Mouse (Mus musculus) midbrain, embryonic 16.5 days (tissue): Measurements from ENCODE around the gene Sccpdh. TPM values are rescaled to one million over a fixed set of nuclear protein-coding genes. Genes with fewer than 3 reads are reported as not detected.
"Not testable (repeated sequence)": the region's sequence is repeated elsewhere in the genome, so short reads cannot be mapped to it uniquely, and the experiment has no call there.

ENCODE experiments used
- ATAC-seq: fragments of 200-750 bp; cut with Nextera tagmentation; 2 replicates; pipeline ENCODE4 v1.8.0; 2017; ENCODE audit warnings: moderate TSS enrichment
- H3K27ac ChIP-seq: fragments of 300-500 bp; sonication (generic); 2 replicates; pipeline ENCODE4 v1.5.1; 2014; ENCODE audit warnings: mild to moderate bottlenecking, low read length, mixed read lengths
- H3K27me3 ChIP-seq: fragments of 300-500 bp; sonication (generic); 2 replicates; pipeline ENCODE4 v1.6.1; 2014; ENCODE audit warnings: low read depth, low read length, mixed read lengths; ENCODE audit not compliant: control insufficient read depth, insufficient read depth
- H3K36me3 ChIP-seq: fragments of 300-500 bp; sonication (generic); 2 replicates; pipeline ENCODE4 v1.6.1; 2014; ENCODE audit warnings: mild to moderate bottlenecking, low read length, moderate library complexity, mixed read lengths; ENCODE audit not compliant: control insufficient read depth, insufficient read depth
- H3K4me1 ChIP-seq: fragments of 300-500 bp; sonication (generic); 2 replicates; pipeline ENCODE4 v1.6.1; 2014; ENCODE audit warnings: mild to moderate bottlenecking, low read length, mixed read lengths; ENCODE audit not compliant: control insufficient read depth, insufficient read depth
- H3K4me2 ChIP-seq: fragments of 300-500 bp; sonication (generic); 2 replicates; pipeline ENCODE4 v1.6.1; 2014; ENCODE audit warnings: mild to moderate bottlenecking, low read length, mixed read lengths
- H3K4me3 ChIP-seq: fragments of 300-500 bp; sonication (generic); 2 replicates; pipeline ENCODE4 v1.5.1; 2014; ENCODE audit warnings: low read depth, mild to moderate bottlenecking, low read length, moderate library complexity, mixed read lengths
- H3K9ac ChIP-seq: fragments of 300-500 bp; sonication (generic); 2 replicates; pipeline ENCODE4 v1.6.1; 2014; ENCODE audit warnings: low read depth, low read length, mixed read lengths
- H3K9me3 ChIP-seq: fragments of 300-500 bp; sonication (generic); replicated peaks from 2 replicates; pipeline ENCODE4 v1.6.1; 2014; ENCODE audit warnings: mild to moderate bottlenecking, low read length, mixed read lengths; ENCODE audit not compliant: control insufficient read depth, poor library complexity, severe bottlenecking
- WGBS: fragments of 180-500 bp; shearing (Covaris S2); extraction: QIAGEN DNeasy Blood & Tissue Kit; methylation state at CpG from one replicate; pipeline ENCODE4 v1.1.7; 2014; 5-methylcytosine and 5-hydroxymethylcytosine counted together
- polyA plus RNA-seq: library from polyadenylated mRNA; unstranded; fragments of >200 nt; fragmentation: Nextera tagmentation; extraction: Ambion mirVana; gene quantifications from 2 replicates; pipeline ENCODE4 v1.2.1, GENCODE M21; 2015

Sccpdh gene
- polyA plus RNA-seq, 1 experiment from 2014 or later: 179 TPM

DNA sequence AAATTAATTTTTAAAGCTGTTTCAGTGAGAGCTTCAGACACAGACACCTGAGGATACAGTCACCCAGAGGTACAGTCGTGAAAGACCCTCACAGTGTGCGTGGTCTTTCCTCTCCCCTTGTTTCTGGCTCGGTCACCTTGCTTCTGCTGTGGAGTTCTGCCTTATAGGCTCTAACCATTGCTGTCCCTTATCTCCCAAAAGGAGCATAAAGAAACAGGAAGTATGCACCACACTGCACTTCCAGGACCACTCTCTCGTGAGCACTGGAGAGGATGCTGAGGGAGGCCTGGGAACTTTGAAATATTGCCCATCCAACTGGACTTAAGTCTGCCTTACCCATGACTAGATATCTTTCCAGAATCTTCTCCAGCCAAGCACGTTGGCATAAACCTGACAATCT, 42.7 kb downstream of the Sccpdh start:
- no peak overlapping the region for H3K4me3 ChIP-seq
- no peaks in the 10 kb centered on the region for H3K27me3 ChIP-seq
- H3K4me2 ChIP-seq: no peak overlapping the region
- H3K27ac ChIP-seq: no peak overlapping the region
- 89% methylated on average over 5 of the region's 5 CpGs for WGBS
- no peaks in the 10 kb centered on the region for H3K4me1 ChIP-seq
- H3K9me3 ChIP-seq: no peaks in the 10 kb centered on the region
- no peaks in the 10 kb centered on the region for H3K36me3 ChIP-seq
- ATAC-seq: no peak
- H3K9ac ChIP-seq: no peak overlapping the region

DNA sequence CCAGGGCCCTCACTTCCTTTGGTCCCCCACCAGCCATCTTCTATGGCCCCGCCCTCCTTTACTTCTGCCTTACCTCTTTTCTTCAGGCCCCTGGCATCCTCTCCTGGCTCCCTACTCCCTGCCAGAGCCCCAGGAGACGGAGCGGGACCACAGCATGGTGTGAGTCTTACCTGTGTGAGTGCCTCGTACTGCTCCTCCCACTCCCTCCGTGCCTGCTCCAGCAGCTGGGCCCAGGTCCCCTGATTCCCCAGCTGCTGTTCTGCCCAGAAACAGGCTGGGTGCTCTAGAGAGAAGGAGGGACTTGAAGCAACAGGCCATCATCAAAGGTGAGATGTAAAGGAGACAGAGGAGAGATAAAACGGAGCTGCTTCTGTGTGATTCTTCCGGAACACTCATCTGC, 44.6 kb downstream of the Sccpdh start:
- Histone ChIP-seq H3K36me3 (no peaks in the 10 kb centered on the region), H3K4me2 (no peak overlapping the region), H3K4me3 (no peak overlapping the region), H3K9ac (no peak overlapping the region), H3K27me3 (no peaks in the 10 kb centered on the region), H3K9me3 (no peaks in the 10 kb centered on the region), H3K27ac (no peak overlapping the region), H3K4me1 (no peaks in the 10 kb centered on the region)
- 88% methylated on average over 7 of the region's 7 CpGs for WGBS
- ATAC-seq: no peak

- WGBS: 82% methylated on average over 3 of the region's 3 CpGs
- H3K4me3 ChIP-seq: no peak overlapping the region
- H3K27me3 ChIP-seq: no peaks in the 10 kb centered on the region
Observed at GRCm38 (mm10) chr1:179713367-179713766, 45.4 kb downstream of the Sccpdh start.

GRCm38 (mm10) chr1:179715289-179715688, 47.3 kb downstream of the Sccpdh start:
- H3K9ac ChIP-seq, H3K4me2 ChIP-seq, H3K9me3 ChIP-seq, H3K27me3 ChIP-seq, H3K27ac ChIP-seq, ATAC-seq, H3K36me3 ChIP-seq, H3K4me3 ChIP-seq, H3K4me1 ChIP-seq: not testable (repeated sequence)
- WGBS: 79% methylated on average over 2 of the region's 4 CpGs

More at GRCm38 (mm10) chr1:179713367-179713766, 45.4 kb downstream of the Sccpdh start:
- Histone ChIP-seq H3K9me3 (no peaks in the 10 kb centered on the region), H3K36me3 (no peaks in the 10 kb centered on the region), H3K9ac (no peak overlapping the region), H3K4me1 (no peaks in the 10 kb centered on the region), H3K27ac (no peak overlapping the region), H3K4me2 (no peak overlapping the region)
- ATAC-seq: no peak

DNA sequence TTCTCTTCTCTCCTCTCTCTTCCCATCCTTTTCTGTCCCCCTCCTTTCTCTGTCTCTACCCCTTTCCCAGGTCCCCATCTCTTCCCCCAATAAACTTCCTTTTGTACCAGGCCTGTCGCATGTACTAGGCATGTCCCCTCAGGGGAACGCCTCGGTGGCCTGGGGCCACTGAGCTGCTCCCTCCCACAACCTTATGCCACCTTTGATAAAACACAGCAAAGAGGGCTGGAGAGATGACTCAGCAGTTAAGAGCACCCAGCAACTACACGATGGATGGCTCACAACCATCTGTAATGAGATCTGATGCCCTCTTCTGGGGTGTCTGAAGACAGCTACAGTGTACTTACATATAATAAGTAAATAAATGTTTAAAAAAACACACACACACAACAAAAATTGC, 47.8 kb downstream of the Sccpdh start:
- H3K27me3 ChIP-seq: no peaks in the 10 kb centered on the region
- no peaks in the 10 kb centered on the region for H3K9me3 ChIP-seq
- H3K4me2 ChIP-seq: no peak overlapping the region
- H3K36me3 ChIP-seq: no peaks in the 10 kb centered on the region
- no peak for ATAC-seq
- H3K9ac ChIP-seq: no peak overlapping the region
- 90% methylated on average over 4 of the region's 4 CpGs for WGBS
- no peak overlapping the region for H3K4me3 ChIP-seq
- H3K27ac ChIP-seq: no peak overlapping the region
- H3K4me1 ChIP-seq: no peaks in the 10 kb centered on the region

DNA sequence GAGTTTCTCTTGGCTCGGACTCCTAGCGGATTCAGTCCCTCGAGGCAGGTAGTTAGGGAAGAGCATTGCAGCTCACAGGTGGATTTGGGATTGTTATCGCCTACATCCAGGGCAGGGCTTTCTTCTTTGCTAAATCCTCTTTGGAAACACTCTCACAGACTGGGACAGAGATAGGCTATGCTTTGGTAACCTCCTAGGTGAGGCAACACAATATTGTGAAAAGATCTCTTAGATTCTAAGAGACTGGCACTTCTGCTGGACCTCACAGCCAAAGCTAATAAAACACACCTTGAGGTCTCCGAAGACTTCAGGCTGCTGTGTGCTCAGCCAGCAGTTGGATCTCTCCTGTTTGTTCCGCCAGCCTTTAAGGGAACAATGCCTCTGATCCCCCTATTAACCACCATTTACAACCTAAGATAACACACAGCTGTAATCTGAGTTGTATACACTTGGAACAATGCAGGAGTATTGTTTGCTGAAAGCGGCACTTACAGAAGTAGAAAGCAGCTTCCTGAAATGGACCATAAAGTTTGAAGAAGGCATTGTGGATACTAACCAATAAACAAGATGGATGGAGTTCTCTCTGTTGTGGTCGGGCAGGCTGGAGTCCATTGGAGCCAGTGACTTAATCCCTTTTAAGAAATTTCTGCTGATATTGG, 54.9 kb downstream of the Sccpdh start:
- Histone ChIP-seq H3K36me3 (no peaks in the 10 kb centered on the region), H3K27me3 (no peaks in the 10 kb centered on the region), H3K4me1 (no peaks in the 10 kb centered on the region), H3K4me3 (no peak overlapping the region), H3K9me3 (no peaks in the 10 kb centered on the region), H3K9ac (no peak overlapping the region), H3K27ac (no peak overlapping the region), H3K4me2 (no peak overlapping the region)
- ATAC-seq: no peak
- WGBS: 72% methylated on average over 8 of the region's 8 CpGs

GRCm38 (mm10) chr1:179728661-179729060, 60.7 kb downstream of the Sccpdh start:
- WGBS: 88% methylated on average over 10 of the region's 10 CpGs

DNA sequence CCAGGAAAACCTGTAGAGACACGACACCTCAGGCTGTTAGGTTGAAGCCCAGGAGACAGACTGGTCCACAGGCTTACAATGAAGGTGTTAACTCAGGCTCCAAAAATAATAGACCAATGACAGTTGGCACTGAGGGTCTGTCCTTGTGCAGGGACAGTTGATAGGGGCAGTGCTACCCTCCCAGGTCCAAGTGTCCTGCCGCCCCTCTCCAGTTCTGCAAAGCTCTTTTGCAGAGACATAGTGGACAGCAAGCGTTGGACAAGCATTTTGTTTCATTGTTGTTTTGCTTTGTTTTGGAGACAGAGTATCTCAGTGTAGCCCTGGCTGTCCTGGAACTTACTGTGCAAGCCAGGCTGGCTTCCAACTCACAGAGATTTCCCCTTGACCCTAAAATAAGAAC, 63.4 kb downstream of the Sccpdh start:
- H3K27ac ChIP-seq: no peak overlapping the region
- no peaks in the 10 kb centered on the region for H3K4me1 ChIP-seq
- no peak for ATAC-seq
- H3K36me3 ChIP-seq: no peaks in the 10 kb centered on the region
- no peak overlapping the region for H3K4me3 ChIP-seq
- no peak overlapping the region for H3K9ac ChIP-seq
- H3K9me3 ChIP-seq: no peaks in the 10 kb centered on the region
- no peaks in the 10 kb centered on the region for H3K27me3 ChIP-seq
- H3K4me2 ChIP-seq: no peak overlapping the region
- WGBS: 86% methylated on average over 3 of the region's 3 CpGs

More at GRCm38 (mm10) chr1:179728661-179729060, 60.7 kb downstream of the Sccpdh start:
- no peak overlapping the region for H3K27ac ChIP-seq
- H3K27me3 ChIP-seq: no peaks in the 10 kb centered on the region
- H3K4me3 ChIP-seq: no peak overlapping the region
- H3K36me3 ChIP-seq: no peaks in the 10 kb centered on the region
- H3K9me3 ChIP-seq: no peaks in the 10 kb centered on the region
- H3K9ac ChIP-seq: no peak overlapping the region
- no peaks in the 10 kb centered on the region for H3K4me1 ChIP-seq
- ATAC-seq: no peak
- no peak overlapping the region for H3K4me2 ChIP-seq

DNA sequence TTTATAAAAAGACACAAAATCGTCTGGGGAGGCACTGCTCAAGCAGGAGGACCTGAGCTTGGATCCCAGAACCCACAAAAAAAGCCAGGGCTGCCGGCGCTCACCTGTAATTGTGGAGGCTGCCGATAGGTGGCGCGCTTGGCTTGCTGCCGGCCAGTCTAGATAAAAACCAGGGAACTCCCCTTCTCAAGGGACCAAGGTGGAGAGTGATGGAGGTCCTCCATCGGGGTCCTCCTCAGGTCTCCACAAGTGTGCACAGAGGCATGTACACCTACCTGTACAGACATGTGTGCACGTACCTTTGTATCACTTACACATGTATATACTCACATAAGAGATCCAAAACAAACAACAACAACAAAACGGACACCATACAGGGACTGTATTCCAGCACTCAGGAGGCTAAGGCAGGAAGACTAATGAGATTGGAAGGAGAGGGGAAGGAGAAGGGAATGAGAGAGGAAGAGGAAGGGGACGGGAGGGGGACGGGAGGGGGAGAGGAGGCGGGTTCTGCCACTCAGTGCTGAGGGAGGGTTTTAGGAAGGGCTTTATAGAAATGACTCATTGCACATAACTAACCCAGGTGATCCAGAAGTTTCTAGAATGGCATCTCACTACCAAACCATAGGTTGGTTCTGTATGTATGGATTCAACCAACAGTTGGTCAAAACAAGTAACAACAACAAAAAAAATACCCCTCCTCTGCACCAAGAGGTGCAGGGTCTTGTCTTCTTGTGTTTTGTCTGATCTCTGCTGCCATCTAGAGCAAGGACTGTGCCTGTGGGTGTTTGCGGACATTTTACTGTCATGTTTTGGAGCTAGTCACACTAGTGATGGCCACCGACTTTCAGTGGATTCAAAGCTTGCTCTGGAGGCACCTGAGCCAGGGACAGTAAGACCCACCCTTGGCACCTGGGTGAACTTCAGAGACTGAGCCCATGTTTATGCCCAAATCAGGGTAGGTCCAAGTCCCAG, 66.8 kb downstream of the Sccpdh start:
- WGBS: 41% methylated on average over 15 of the region's 15 CpGs
- Histone ChIP-seq H3K4me1 (no peaks in the 10 kb centered on the region), H3K27ac (no peak overlapping the region), H3K27me3 (no peaks in the 10 kb centered on the region), H3K9me3 (no peaks in the 10 kb centered on the region), H3K4me2 (no peak overlapping the region), H3K9ac (no peak overlapping the region), H3K4me3 (no peak overlapping the region), H3K36me3 (no peaks in the 10 kb centered on the region)
- ATAC-seq: no peak
